Mouse (Mus musculus) embryonic facial prominence, embryonic 11.5 days (tissue): ENCODE results near the gene Inpp4a. TPM values are rescaled to one million over a fixed set of nuclear protein-coding genes. Genes with fewer than 3 reads are reported as not detected.

Experiments used
- ATAC-seq: fragments of 200-750 bp; cut with Nextera tagmentation; replicated peaks from 2 replicates; pipeline ENCODE4 v1.8.0; 2017; ENCODE audit warnings: low read depth; ENCODE audit not compliant: insufficient number of reproducible peaks, low FRiP score, low TSS enrichment
- DNase-seq: peaks from one replicate; pipeline ENCODE4 v3.0.0-alpha.2; 2015; ENCODE audit warnings: low spot score
- H3K27ac ChIP-seq: fragments of 300-500 bp; sonication (generic); replicated peaks from 2 replicates; pipeline ENCODE4 v1.5.1; 2014; ENCODE audit warnings: mild to moderate bottlenecking, low read depth, low read length, control low read depth
- H3K27me3 ChIP-seq: fragments of 300-500 bp; sonication (generic); 2 replicates; pipeline ENCODE4 v1.6.1; 2014; ENCODE audit warnings: mild to moderate bottlenecking, low read length, moderate library complexity, mixed read lengths; ENCODE audit not compliant: control insufficient read depth, insufficient read depth
- H3K36me3 ChIP-seq: fragments of 300-500 bp; sonication (generic); replicated peaks from 2 replicates; pipeline ENCODE4 v1.6.1; 2014; ENCODE audit warnings: low read depth, mild to moderate bottlenecking, low read length, moderate library complexity, mixed read lengths; ENCODE audit not compliant: control insufficient read depth, insufficient read depth
- H3K4me1 ChIP-seq: fragments of 300-500 bp; sonication (generic); 2 replicates; pipeline ENCODE4 v1.6.1; 2014; ENCODE audit warnings: low read length, mixed read lengths; ENCODE audit not compliant: control insufficient read depth, insufficient read depth
- H3K4me2 ChIP-seq: fragments of 300-500 bp; sonication (generic); 2 replicates; pipeline ENCODE4 v1.6.1; 2014; ENCODE audit warnings: low read depth, mild to moderate bottlenecking, control low read depth, low read length, moderate library complexity
- H3K4me3 ChIP-seq: fragments of 300-500 bp; sonication (generic); 2 replicates; pipeline ENCODE4 v1.5.1; 2014; ENCODE audit warnings: low read depth, low read length, control low read depth
- H3K9ac ChIP-seq: fragments of 300-500 bp; sonication (generic); replicated peaks from 2 replicates; pipeline ENCODE4 v1.6.1; 2014; ENCODE audit warnings: mild to moderate bottlenecking, control low read depth, low read length
- H3K9me3 ChIP-seq: fragments of 300-500 bp; sonication (generic); replicated peaks from 2 replicates; pipeline ENCODE4 v1.6.1; 2016; ENCODE audit warnings: mild to moderate bottlenecking, low read length, inconsistent platforms, mixed read lengths; ENCODE audit not compliant: control insufficient read depth
- WGBS: fragments of 180-500 bp; shearing (Covaris S2); extraction: QIAGEN DNeasy Blood & Tissue Kit; methylation state at CpG from one replicate; pipeline ENCODE4 v1.1.7; 2014; 5-methylcytosine and 5-hydroxymethylcytosine counted together
- polyA plus RNA-seq: library from polyadenylated mRNA; unstranded; fragments of >200 nt; fragmentation: Nextera tagmentation; extraction: Ambion mirVana; gene quantifications from 2 replicates; pipeline ENCODE4 v1.2.1, GENCODE M21; 2014

The Inpp4a gene
- polyA plus RNA-seq, 1 experiment from 2014 or later: 14.3 TPM

GRCm38 (mm10) chr1:37362721-37363120 lies 63.1 kb downstream of the Inpp4a start:
- H3K4me3 ChIP-seq: no peak overlapping the region
- H3K36me3 ChIP-seq: no peaks in the 10 kb centered on the region
- H3K27me3 ChIP-seq: no peaks in the 10 kb centered on the region
- no peaks in the 10 kb centered on the region for H3K9me3 ChIP-seq
- WGBS: 87% methylated on average over 10 of the region's 10 CpGs
- H3K27ac ChIP-seq: no peak overlapping the region
- no peaks in the 10 kb centered on the region for H3K4me1 ChIP-seq
- ATAC-seq (no peak), DNase-seq (no peak)
- no peak overlapping the region for H3K9ac ChIP-seq
- H3K4me2 ChIP-seq: no peak overlapping the region

GRCm38 (mm10) chr1:37368125-37368524 lies 68.5 kb downstream of the Inpp4a start:
- WGBS: 97% methylated on average over 10 of the region's 10 CpGs
- no peak overlapping the region for H3K4me2 ChIP-seq
- ATAC-seq: no peak
- no peak for DNase-seq
- no peaks in the 10 kb centered on the region for H3K27me3 ChIP-seq
- no peak overlapping the region for H3K9ac ChIP-seq
- no peak overlapping the region for H3K4me3 ChIP-seq
- no peak overlapping the region for H3K27ac ChIP-seq
- H3K4me1 ChIP-seq: no peaks in the 10 kb centered on the region
- no peaks in the 10 kb centered on the region for H3K9me3 ChIP-seq
- no peaks in the 10 kb centered on the region for H3K36me3 ChIP-seq

GRCm38 (mm10) chr1:37368768-37369385 lies 69.2 kb downstream of the Inpp4a start:
- WGBS: 89% methylated on average over 7 of the region's 7 CpGs
- Histone ChIP-seq H3K27ac (no peak overlapping the region), H3K27me3 (no peaks in the 10 kb centered on the region), H3K9ac (no peak overlapping the region), H3K4me3 (no peak overlapping the region), H3K4me2 (no peak overlapping the region), H3K9me3 (no peaks in the 10 kb centered on the region), H3K4me1 (no peaks in the 10 kb centered on the region), H3K36me3 (no peaks in the 10 kb centered on the region)
- DNase-seq (no peak), ATAC-seq (no peak)

- Histone ChIP-seq H3K36me3 (no peaks in the 10 kb centered on the region; the same call in 1 of the 2 replicates), H3K9me3 (no peaks in the 10 kb centered on the region), H3K4me3 (no peak overlapping the region), H3K4me1 (no peaks in the 10 kb centered on the region), H3K4me2 (no peak overlapping the region), H3K27me3 (no peaks in the 10 kb centered on the region), H3K27ac (no peak overlapping the region), H3K9ac (no peak overlapping the region)
- DNase-seq (no peak), ATAC-seq (no peak)
- WGBS: 84% methylated on average over 8 of the region's 8 CpGs
These were observed 76.5 kb downstream of the Inpp4a start for GRCm38 (mm10) chr1:37376177-37376576.

GRCm38 (mm10) chr1:37376751-37377150 lies 77.1 kb downstream of the Inpp4a start:
- Histone ChIP-seq H3K9me3 (no peaks in the 10 kb centered on the region), H3K27me3 (no peaks in the 10 kb centered on the region)
- 74% methylated on average over 2 of the region's 2 CpGs for WGBS

GRCm38 (mm10) chr1:37378095-37378494 lies 78.4 kb downstream of the Inpp4a start:
- no peak overlapping the region for H3K9ac ChIP-seq
- H3K4me1 ChIP-seq: no peaks in the 10 kb centered on the region
- no peak overlapping the region for H3K27ac ChIP-seq
- WGBS: 92% methylated on average over 5 of the region's 5 CpGs
- ATAC-seq (no peak), DNase-seq (no peak)
- no peak overlapping the region for H3K4me3 ChIP-seq
- no peaks in the 10 kb centered on the region; the same call in 1 of the 2 replicates for H3K36me3 ChIP-seq
- H3K27me3 ChIP-seq: no peaks in the 10 kb centered on the region
- no peaks in the 10 kb centered on the region for H3K9me3 ChIP-seq
- H3K4me2 ChIP-seq: no peak overlapping the region

More at GRCm38 (mm10) chr1:37376751-37377150, 77.1 kb downstream of the Inpp4a start:
- no peak for ATAC-seq
- DNase-seq: no peak
- no peak overlapping the region for H3K4me2 ChIP-seq
- H3K9ac ChIP-seq: no peak overlapping the region
- H3K4me3 ChIP-seq: no peak overlapping the region
- H3K36me3 ChIP-seq: no peaks in the 10 kb centered on the region; the same call in 1 of the 2 replicates
- no peak overlapping the region for H3K27ac ChIP-seq
- H3K4me1 ChIP-seq: no peaks in the 10 kb centered on the region

- Histone ChIP-seq H3K9me3 (no peaks in the 10 kb centered on the region), H3K27ac (no peak overlapping the region), H3K4me2 (no peak overlapping the region), H3K36me3 (no peaks in the 10 kb centered on the region; the same call in 1 of the 2 replicates), H3K9ac (no peak overlapping the region), H3K4me3 (no peak overlapping the region), H3K27me3 (no peaks in the 10 kb centered on the region), H3K4me1 (no peaks in the 10 kb centered on the region)
- DNase-seq (no peak), ATAC-seq (peak; percentile 67; the same call in 1 of the 2 replicates)
- 70% methylated on average over 4 of the region's 4 CpGs for WGBS
These were observed 79.9 kb downstream of the Inpp4a start for GRCm38 (mm10) chr1:37379536-37379935.

GRCm38 (mm10) chr1:37380913-37381312 lies 81.2 kb downstream of the Inpp4a start:
- Histone ChIP-seq H3K27ac (no peak overlapping the region), H3K9ac (no peak overlapping the region), H3K9me3 (no peaks in the 10 kb centered on the region), H3K4me2 (no peak overlapping the region), H3K4me1 (no peaks in the 10 kb centered on the region), H3K27me3 (no peaks in the 10 kb centered on the region), H3K4me3 (no peak overlapping the region), H3K36me3 (no peaks in the 10 kb centered on the region; the same call in 1 of the 2 replicates)
- no peak for ATAC-seq
- WGBS: 97% methylated on average over 5 of the region's 5 CpGs
- no peak for DNase-seq
